Mouse (Mus musculus): ENCODE measurements around the gene Emc9. TPM values are rescaled to one million over a fixed set of nuclear protein-coding genes. Genes with fewer than 3 reads are reported as not detected.

Gene Emc9
- polyA plus RNA-seq, 1 experiment from 2014 or later = 25.9 TPM

DNA sequence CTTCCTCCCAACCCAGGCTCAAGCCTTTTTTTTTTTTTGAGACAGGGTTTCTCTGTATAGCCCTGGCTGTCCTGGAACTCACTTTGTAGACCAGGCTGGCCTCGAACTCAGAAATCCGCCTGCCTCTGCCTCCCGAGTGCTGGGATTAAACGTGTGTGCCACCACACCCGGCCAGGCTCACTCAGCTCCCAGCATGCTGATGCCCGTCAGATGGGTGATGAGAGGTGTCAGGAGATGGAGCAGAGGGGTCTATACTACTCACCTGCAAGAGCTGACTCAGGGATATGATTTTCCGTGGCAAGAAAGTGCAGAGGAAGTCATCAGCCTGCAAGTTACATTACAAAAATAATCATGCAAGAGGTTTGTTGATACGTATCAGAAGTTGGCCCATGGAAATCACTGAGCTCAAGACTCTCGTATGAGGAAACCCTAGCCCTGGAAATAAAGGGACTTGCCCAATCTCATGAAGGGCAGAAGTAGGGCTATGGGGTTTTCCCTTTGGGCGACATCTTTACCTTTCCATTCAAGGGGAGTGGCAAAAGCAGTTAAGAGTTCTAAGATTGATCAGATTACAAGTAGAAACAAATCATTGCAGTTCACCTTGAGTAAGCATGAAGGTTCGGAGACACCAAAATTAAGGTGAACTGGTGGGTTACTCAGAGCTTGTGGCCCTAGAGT is 4.8 kb upstream of the Emc9 start:
- Histone ChIP-seq H3K9me3 (replicated peaks) (no peaks in the 10 kb centered on the region), H3K27me3 (no peaks in the 10 kb centered on the region), H3K4me1 (replicated peaks) (peaks cover 66% of the 10 kb centered on the region), H3K9ac (peak overlapping the region; percentile 96), H3K4me3 (replicated peaks) (peak overlapping the region; percentile 93), H3K36me3 (replicated peaks) (peaks cover 30% of the 10 kb centered on the region), H3K4me2 (peak overlapping the region; percentile 94), H3K27ac (replicated peaks) (peak overlapping the region; percentile 99)
- no peak for ATAC-seq (ENCODE audit: insufficient read depth)
- WGBS (ENCODE audit: insufficient replicate concordance) = 67% methylated on average over 11 of the region's 11 CpGs

DNA sequence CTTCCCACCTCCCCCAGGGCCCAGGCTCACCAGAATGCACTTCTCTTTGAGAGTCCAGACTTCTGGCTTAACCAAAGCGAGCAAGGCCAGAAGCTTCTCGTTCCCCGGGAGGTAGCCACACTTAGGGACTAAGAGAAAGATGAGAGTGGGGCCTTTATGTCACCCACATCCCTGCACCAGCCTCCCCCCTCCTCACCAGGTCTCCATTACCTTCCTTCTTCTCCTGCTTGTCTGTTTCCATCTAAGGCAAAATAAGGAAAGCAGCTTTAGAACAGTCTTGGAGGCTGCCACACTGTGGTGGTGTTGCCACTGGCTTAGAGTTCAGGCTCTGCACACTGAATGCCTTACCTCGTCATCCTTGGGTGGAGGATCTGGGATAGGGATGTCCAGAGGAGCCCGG is 4.2 kb upstream of the Emc9 start:
- ATAC-seq (ENCODE audit: insufficient read depth) = no peak
- no peak overlapping the region; the same call in 1 of the 2 replicates for H3K9ac ChIP-seq

DNA sequence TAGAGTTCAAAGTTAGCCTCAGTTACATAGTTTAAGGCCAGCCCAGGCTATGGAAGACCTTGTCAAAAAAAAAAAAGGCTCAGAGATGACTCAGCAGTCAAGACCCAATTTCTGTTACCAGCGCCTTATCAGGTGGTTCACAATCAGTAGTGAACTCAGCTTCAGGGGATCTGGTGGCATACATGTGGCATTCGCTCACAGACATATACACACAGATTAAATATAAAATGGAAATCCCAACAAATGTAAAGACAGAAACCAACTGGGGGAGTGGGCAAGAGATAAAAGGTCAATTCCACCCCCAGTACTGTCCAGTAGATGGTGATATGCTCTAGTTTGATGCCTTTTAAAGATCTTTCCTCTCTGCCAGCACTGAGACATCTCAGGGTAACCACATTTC is 1.0 kb upstream of the Emc9 start:
- H3K4me1 ChIP-seq (replicated peaks) = peaks cover 67% of the 10 kb centered on the region
- H3K4me3 ChIP-seq (replicated peaks) = peak overlapping the region; percentile 75
- peaks cover 34% of the 10 kb centered on the region for H3K36me3 ChIP-seq (replicated peaks)
- WGBS (ENCODE audit: insufficient replicate concordance) = 16% methylated on average over 2 of the region's 2 CpGs
- peak overlapping the region; percentile 74 for H3K9ac ChIP-seq
- no peaks in the 10 kb centered on the region for H3K27me3 ChIP-seq
- ATAC-seq (ENCODE audit: insufficient read depth) = peak; percentile 32
- peak overlapping the region; percentile 94 for H3K4me2 ChIP-seq
- peak overlapping the region; percentile 98 for H3K27ac ChIP-seq (replicated peaks)
- no peaks in the 10 kb centered on the region for H3K9me3 ChIP-seq (replicated peaks)

More for the DNA sequence above, 4.2 kb upstream of the Emc9 start:
- H3K4me3 ChIP-seq (replicated peaks) = no peak overlapping the region
- no peaks in the 10 kb centered on the region for H3K27me3 ChIP-seq
- WGBS (ENCODE audit: insufficient replicate concordance) = 91% methylated on average over 5 of the region's 5 CpGs
- H3K4me1 ChIP-seq (replicated peaks) = peaks cover 71% of the 10 kb centered on the region
- peak overlapping the region; percentile 94; the same call in 1 of the 2 replicates for H3K4me2 ChIP-seq
- H3K27ac ChIP-seq (replicated peaks) = no peak overlapping the region
- peaks cover 23% of the 10 kb centered on the region for H3K36me3 ChIP-seq (replicated peaks)
- no peaks in the 10 kb centered on the region for H3K9me3 ChIP-seq (replicated peaks)

DNA sequence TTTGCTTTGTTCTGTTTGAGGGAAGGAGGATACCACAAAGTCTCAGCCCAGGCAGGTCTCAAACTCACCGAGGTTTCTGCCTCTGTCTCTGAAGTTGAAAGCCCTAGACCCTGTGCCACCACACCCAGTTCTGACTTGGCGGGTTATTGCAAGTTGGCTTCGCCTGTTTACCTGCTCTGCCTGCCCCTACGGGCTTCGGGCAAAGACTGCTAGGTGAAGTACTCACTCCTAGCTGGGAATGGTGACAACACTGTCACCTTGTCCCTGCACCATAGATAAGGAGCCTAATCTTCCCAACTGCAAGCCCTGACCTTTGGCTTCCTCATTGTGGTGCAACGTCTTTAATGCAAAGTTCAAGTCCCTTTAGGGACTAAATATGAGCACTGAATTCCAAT is 461 bp upstream of the Emc9 start:
- 9% methylated on average over 6 of the region's 6 CpGs for WGBS (ENCODE audit: insufficient replicate concordance)
- H3K27me3 ChIP-seq = no peaks in the 10 kb centered on the region
- peak; percentile 65 for ATAC-seq (ENCODE audit: insufficient read depth)
- H3K27ac ChIP-seq (replicated peaks) = peak overlapping the region; percentile 98
- no peaks in the 10 kb centered on the region for H3K9me3 ChIP-seq (replicated peaks)
- peak overlapping the region; percentile 94 for H3K4me2 ChIP-seq
- H3K4me1 ChIP-seq (replicated peaks) = peaks cover 69% of the 10 kb centered on the region
- peaks cover 39% of the 10 kb centered on the region for H3K36me3 ChIP-seq (replicated peaks)
- H3K4me3 ChIP-seq (replicated peaks) = peak overlapping the region; percentile 75
- peak overlapping the region; percentile 74 for H3K9ac ChIP-seq

DNA sequence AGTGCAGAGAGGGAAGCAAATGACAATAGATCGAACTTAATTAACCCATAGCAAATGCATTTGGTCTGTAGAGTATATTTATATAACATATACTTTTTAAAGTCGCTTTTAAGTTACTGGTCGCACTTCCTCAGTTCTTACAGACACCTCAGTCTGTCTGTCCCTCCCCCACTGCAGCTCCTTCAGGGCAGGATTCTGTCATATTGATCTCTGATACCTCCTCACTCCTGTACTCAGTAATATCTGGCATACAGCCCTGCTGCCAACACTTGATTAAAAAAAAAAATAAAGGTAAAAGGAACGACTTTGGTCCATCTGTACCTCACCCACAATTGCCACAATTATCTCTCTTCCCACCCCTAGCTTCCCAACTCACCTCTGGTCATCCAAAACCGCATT is 800 bp downstream of the Emc9 start:
- WGBS (ENCODE audit: insufficient replicate concordance) = 18% methylated on average over 5 of the region's 5 CpGs
- Histone ChIP-seq H3K4me2 (peak overlapping the region; percentile 94), H3K4me1 (replicated peaks) (peaks cover 61% of the 10 kb centered on the region), H3K9me3 (replicated peaks) (no peaks in the 10 kb centered on the region), H3K4me3 (replicated peaks) (peak overlapping the region; percentile 75), H3K27ac (replicated peaks) (peak overlapping the region; percentile 98), H3K27me3 (no peaks in the 10 kb centered on the region), H3K36me3 (replicated peaks) (peaks cover 48% of the 10 kb centered on the region), H3K9ac (peak overlapping the region; percentile 74)
- ATAC-seq (ENCODE audit: insufficient read depth) = no peak

DNA sequence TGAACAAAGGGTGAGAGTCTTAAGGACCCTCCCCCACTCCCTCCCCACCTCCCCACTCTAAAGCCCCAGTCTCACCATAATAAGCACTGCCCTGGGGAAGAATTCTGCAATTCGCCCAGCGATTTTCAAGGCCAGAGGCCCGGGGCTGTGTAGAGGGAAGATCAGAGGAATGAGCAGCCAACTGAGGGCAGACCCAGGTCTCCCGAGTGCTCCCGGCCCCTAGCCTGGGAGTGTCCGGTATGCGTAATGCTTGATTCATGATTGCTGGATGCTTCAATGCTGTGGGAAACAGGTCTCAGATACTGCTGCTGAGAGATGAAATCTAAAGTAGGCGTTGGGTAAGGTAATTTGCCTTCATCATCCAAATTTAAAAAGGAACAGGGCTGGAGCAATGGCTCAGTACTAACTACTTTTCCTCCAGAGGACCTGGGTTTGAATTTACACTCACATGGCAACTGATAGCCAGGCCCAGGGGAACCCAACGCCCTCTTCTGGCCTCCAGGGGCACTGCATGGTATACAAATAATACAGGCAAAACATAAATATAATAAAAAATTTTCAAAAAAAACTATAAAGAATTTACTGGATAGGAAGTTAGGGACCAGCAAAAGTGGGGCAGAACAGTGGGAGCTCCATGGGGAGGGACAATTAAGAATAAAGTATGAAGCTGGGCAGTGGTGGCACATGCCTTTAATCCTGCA is 3.0 kb downstream of the Emc9 start:
- no peak overlapping the region for H3K4me2 ChIP-seq
- 0 out of 2 replicates have a peak overlapping the region, but pooled peaks have one; percentile 10 for H3K27ac ChIP-seq (replicated peaks)
- no peaks in the 10 kb centered on the region for H3K9me3 ChIP-seq (replicated peaks)
- 73% methylated on average over 9 of the region's 9 CpGs for WGBS (ENCODE audit: insufficient replicate concordance)
- H3K4me3 ChIP-seq (replicated peaks) = no peak overlapping the region
- peaks cover 72% of the 10 kb centered on the region for H3K4me1 ChIP-seq (replicated peaks)
- no peaks in the 10 kb centered on the region for H3K27me3 ChIP-seq
- peaks cover 31% of the 10 kb centered on the region for H3K36me3 ChIP-seq (replicated peaks)
- no peak overlapping the region for H3K9ac ChIP-seq
- no peak for ATAC-seq (ENCODE audit: insufficient read depth)

DNA sequence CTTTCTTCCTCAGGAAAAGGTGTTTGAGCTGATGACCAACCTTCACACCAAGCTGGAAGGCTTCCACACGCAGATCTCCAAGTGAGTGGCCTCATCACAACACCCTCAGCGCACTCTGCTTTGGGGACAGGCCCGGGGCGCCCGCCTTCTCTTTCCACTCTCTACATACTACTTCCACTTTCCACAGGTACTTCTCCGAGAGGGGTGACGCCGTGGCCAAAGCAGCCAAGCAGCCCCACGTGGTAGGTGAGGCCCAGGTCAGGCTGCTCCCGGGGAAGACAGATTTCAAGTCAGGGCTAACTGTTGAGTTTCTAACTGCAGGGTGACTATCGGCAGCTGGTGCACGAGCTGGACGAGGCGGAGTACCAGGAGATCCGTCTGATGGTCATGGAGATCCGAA is 4.4 kb downstream of the Emc9 start:
- no peak overlapping the region for H3K4me3 ChIP-seq (replicated peaks)
- peaks cover 66% of the 10 kb centered on the region for H3K4me1 ChIP-seq (replicated peaks)
- no peak overlapping the region for H3K27ac ChIP-seq (replicated peaks)
- ATAC-seq (ENCODE audit: insufficient read depth) = no peak
- no peak overlapping the region for H3K9ac ChIP-seq
- 88% methylated on average over 16 of the region's 16 CpGs for WGBS (ENCODE audit: insufficient replicate concordance)
- H3K36me3 ChIP-seq (replicated peaks) = peaks cover 29% of the 10 kb centered on the region
- H3K4me2 ChIP-seq = no peak overlapping the region
- H3K27me3 ChIP-seq = no peaks in the 10 kb centered on the region
- no peaks in the 10 kb centered on the region for H3K9me3 ChIP-seq (replicated peaks)

DNA sequence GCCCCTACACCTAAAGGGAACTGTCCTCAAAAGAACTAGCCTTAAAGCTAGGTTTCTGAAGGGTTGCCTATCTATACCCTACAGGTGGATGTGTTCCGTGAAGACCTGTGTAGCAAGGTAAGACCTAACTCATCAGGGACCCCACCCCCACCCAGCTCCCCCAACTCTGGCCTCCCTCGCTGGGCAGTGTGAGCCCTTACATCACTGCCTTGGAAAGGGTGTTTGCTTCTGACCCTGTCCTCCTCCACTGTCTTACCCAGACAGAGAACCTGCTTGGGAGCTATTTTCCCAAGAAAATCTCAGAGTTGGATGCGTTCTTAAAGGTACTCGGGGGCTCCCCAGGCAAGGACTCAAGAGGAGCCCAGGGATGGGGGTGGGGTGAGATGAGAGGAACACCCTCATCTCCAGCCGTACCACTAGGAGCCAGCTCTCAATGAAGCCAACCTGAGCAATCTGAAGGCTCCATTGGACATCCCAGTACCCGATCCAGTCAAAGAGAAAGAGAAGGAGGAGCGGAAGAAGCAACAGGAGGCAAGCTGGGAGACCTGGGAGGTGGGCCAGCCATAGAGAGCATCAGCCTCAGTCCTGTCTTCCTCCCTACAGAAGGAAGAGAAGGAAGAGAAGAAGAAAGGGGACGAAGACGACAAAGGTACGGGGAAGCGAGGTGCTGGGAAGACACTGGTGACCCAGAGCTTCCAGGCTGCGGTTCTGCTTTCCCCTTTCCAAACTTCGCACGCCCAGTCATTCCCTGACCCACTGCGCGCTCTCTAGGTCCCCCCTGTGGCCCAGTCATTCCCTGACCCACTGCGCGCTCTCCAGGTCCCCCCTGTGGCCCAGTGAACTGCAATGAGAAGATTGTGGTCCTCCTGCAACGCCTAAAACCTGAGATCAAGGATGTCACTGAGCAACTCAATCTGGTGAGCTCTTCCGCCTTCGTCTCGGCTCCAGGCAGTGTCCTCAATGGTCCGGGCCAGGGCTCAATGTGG is 5.3 kb downstream of the Emc9 start:
- H3K27me3 ChIP-seq = no peaks in the 10 kb centered on the region
- H3K4me2 ChIP-seq = no peak overlapping the region; the same call in 1 of the 2 replicates
- H3K4me1 ChIP-seq (replicated peaks) = peaks cover 64% of the 10 kb centered on the region
- peaks cover 29% of the 10 kb centered on the region for H3K36me3 ChIP-seq (replicated peaks)
- ATAC-seq (ENCODE audit: insufficient read depth) = no peak
- no peak overlapping the region for H3K4me3 ChIP-seq (replicated peaks)
- 80% methylated on average over 23 of the region's 23 CpGs for WGBS (ENCODE audit: insufficient replicate concordance)
- H3K9me3 ChIP-seq (replicated peaks) = no peaks in the 10 kb centered on the region
- peak overlapping the region; percentile 84 for H3K27ac ChIP-seq (replicated peaks)
- H3K9ac ChIP-seq = 0 out of 2 replicates have a peak overlapping the region, but pooled peaks have one; percentile 0

DNA sequence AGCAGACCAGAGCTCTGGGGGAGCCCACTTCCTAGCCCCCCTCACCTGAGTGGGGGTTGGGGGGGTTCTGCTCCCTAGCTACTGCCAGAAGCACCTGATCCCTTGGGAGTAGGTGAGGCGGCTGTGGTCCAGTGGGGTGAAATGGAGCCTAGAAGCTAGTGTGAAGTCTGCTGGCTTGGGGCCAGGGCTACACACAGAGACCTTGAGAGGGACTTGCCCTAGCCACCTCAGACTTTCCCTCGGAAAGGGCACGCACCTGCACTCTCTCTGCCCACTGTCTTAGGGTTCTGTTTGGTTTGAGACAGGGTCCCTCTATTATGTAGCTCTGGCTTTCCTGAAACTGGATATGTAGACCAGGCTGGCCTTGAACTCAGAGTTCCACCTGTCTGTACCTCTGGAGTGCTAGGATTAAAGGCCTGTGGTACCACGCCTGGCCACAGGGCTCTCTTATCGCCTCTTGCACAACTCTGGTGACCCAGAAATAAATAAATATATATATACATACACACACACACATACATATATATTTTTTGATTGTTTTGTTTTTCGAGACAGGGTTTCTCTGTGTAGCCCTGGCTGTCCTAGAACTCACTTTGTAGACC is 6.3 kb downstream of the Emc9 start:
- 6% methylated on average over 6 of the region's 6 CpGs for WGBS (ENCODE audit: insufficient replicate concordance)
- no peaks in the 10 kb centered on the region for H3K9me3 ChIP-seq (replicated peaks)
- no peaks in the 10 kb centered on the region for H3K27me3 ChIP-seq
- H3K36me3 ChIP-seq (replicated peaks) = peaks cover 28% of the 10 kb centered on the region
- H3K27ac ChIP-seq (replicated peaks) = peak overlapping the region; percentile 84
- peak overlapping the region; percentile 85 for H3K9ac ChIP-seq
- H3K4me1 ChIP-seq (replicated peaks) = peaks cover 54% of the 10 kb centered on the region
- H3K4me3 ChIP-seq (replicated peaks) = peak overlapping the region; percentile 80
- peak; percentile 51 for ATAC-seq (ENCODE audit: insufficient read depth)
- peak overlapping the region; percentile 90 for H3K4me2 ChIP-seq

DNA sequence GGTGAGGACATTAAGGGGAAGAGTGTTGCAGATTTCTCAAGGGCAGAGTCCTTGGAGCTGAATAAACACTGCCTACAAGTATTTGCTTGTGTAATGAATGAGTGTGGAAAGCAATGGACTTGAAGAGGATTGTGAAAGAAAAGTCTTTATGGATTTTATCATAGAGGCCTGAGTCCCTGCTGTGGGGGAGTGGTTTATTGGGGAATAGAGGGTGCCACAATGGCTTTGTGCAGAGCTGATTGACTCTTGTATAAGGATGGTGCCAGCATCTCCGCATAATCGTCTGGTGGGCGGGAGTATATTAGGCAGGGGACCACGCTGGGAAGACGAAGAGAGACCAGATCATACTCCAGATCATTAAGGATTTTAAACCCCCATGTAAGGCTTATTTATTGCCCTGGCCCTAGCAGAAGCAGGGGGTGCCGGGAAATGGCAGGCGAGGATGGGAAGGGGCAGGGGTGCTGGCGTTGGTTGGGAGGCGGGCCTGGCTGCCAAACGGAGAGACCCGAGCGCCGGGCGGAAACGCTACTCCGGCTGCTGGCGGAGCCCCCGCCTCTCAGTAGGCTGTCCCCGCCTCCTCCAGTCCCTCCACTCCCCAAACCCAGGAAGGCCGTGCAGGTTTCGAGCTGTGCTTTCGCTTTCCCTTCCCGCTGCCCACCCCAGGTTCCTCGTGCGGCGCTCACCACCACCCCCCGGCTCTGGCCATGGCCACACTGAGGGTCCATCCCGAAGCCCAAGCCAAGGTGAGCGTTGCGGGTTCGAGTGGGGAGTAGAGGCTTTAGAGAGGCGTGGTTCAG is 7.0 kb downstream of the Emc9 start, which contains the start of gene Psme1:
Psme1 (plus strand) TSS at position 253 of the 797 bp plus-strand sequence.
- Histone ChIP-seq H3K4me1 (replicated peaks) (peaks cover 48% of the 10 kb centered on the region), H3K9me3 (replicated peaks) (no peaks in the 10 kb centered on the region), H3K4me2 (peak within 1 kb of the TSS; percentile 90), H3K27me3 (no peaks in the 10 kb centered on the region), H3K36me3 (replicated peaks) (peaks cover 25% of the 10 kb centered on the region), H3K27ac (replicated peaks) (peak within 1 kb of the TSS; percentile 84), H3K9ac (peak within 1 kb of the TSS; percentile 85), H3K4me3 (replicated peaks) (peak within 1 kb of the TSS; percentile 80)
- under 1% methylated on average over 32 of the region's 32 CpGs for WGBS (ENCODE audit: insufficient replicate concordance)
- ATAC-seq (ENCODE audit: insufficient read depth) = peak; percentile 78

All from liver, embryonic 15.5 days (tissue).